Mouse (Mus musculus) kidney, embryonic 14.5 days (tissue): ENCODE data around the gene Npw. TPM values are rescaled to one million over a fixed set of nuclear protein-coding genes. Genes with fewer than 3 reads are reported as not detected.
A peak's percentile ranks its signal among the peaks of the same experiment; 100 is the strongest.

Experiments used
- ATAC-seq: fragments of 200-750 bp; cut with Nextera tagmentation; 2 replicates; pipeline ENCODE4 v1.8.0; 2017; ENCODE audit warnings: moderate number of reproducible peaks, mild to moderate bottlenecking, moderate TSS enrichment, moderate library complexity; ENCODE audit not compliant: low FRiP score, low TSS enrichment
- H3K27ac ChIP-seq: fragments of 300-500 bp; sonication (generic); 2 replicates; pipeline ENCODE4 v1.5.1; 2014; ENCODE audit warnings: low read depth, mild to moderate bottlenecking, low read length, moderate library complexity, mixed read lengths
- H3K27me3 ChIP-seq: fragments of 300-500 bp; sonication (generic); 2 replicates; pipeline ENCODE4 v1.6.1; 2014; ENCODE audit warnings: mild to moderate bottlenecking, low read length; ENCODE audit not compliant: control insufficient read depth, insufficient read depth
- H3K36me3 ChIP-seq: fragments of 300-500 bp; sonication (generic); 2 replicates; pipeline ENCODE4 v1.6.1; 2014; ENCODE audit warnings: low read length, mixed read lengths; ENCODE audit not compliant: control insufficient read depth, insufficient read depth
- H3K4me1 ChIP-seq: fragments of 300-500 bp; sonication (generic); 2 replicates; pipeline ENCODE4 v1.6.1; 2014; ENCODE audit warnings: low read length, mixed read lengths; ENCODE audit not compliant: control insufficient read depth, insufficient read depth
- H3K4me2 ChIP-seq: fragments of 300-500 bp; sonication (generic); replicated peaks from 2 replicates; pipeline ENCODE4 v1.6.1; 2014; ENCODE audit warnings: low read depth, mild to moderate bottlenecking, low read length
- H3K4me3 ChIP-seq: fragments of 300-500 bp; sonication (generic); 2 replicates; pipeline ENCODE4 v1.5.1; 2014; ENCODE audit warnings: mild to moderate bottlenecking, low read length
- H3K9ac ChIP-seq: fragments of 300-500 bp; sonication (generic); 2 replicates; pipeline ENCODE4 v1.6.1; 2014; ENCODE audit warnings: low read depth, mild to moderate bottlenecking, low read length, moderate library complexity
- H3K9me3 ChIP-seq: fragments of 300-500 bp; sonication (generic); 2 replicates; pipeline ENCODE4 v1.6.1; 2016; ENCODE audit warnings: low read length; ENCODE audit not compliant: control insufficient read depth
- WGBS: fragments of 180-500 bp; shearing (Covaris S2); extraction: QIAGEN DNeasy Blood & Tissue Kit; methylation state at CpG from one replicate; pipeline ENCODE4 v1.1.7; 2014; 5-methylcytosine and 5-hydroxymethylcytosine counted together
- polyA plus RNA-seq: library from polyadenylated mRNA; unstranded; fragments of >200 nt; fragmentation: Nextera tagmentation; extraction: Ambion mirVana; gene quantifications from 2 replicates; pipeline ENCODE4 v1.2.1, GENCODE M21; 2014

Gene Npw
- polyA plus RNA-seq, 1 experiment from 2014 or later: not detected

- WGBS: under 1% methylated on average over 57 of the region's 76 CpGs
- Histone ChIP-seq H3K36me3 (peaks cover 30% of the 10 kb centered on the region), H3K27ac (peak within 1 kb of the TSS; percentile 86), H3K9me3 (no peaks in the 10 kb centered on the region), H3K4me2 (peak within 1 kb of the TSS; percentile 80), H3K9ac (peak within 1 kb of the TSS; percentile 87), H3K4me3 (peak within 1 kb of the TSS; percentile 88), H3K27me3 (peaks cover 1% of the 10 kb centered on the region; the same call in 1 of the 2 replicates), H3K4me1 (peaks cover 11% of the 10 kb centered on the region)
- ATAC-seq: peak; percentile 89
Observed at GRCm38 (mm10) chr17:24696011-24696697, 37.9 kb upstream of the Npw start, which contains the start of the genes Gfer and Noxo1. Gene Gfer (minus strand): TSS chr17:24696156. Gene Noxo1 (plus strand): TSS chr17:24696234.

GRCm38 (mm10) chr17:24695326-24696010 is 37.2 kb upstream of the Npw start:
- WGBS: 5% methylated on average over 44 of the region's 51 CpGs
- Histone ChIP-seq H3K4me1 (peaks cover 11% of the 10 kb centered on the region), H3K36me3 (peaks cover 23% of the 10 kb centered on the region), H3K27me3 (peaks cover 8% of the 10 kb centered on the region; the same call in 1 of the 2 replicates), H3K27ac (peak overlapping the region; percentile 86), H3K4me2 (peak overlapping the region; percentile 80), H3K9ac (peak overlapping the region; percentile 87), H3K9me3 (no peaks in the 10 kb centered on the region), H3K4me3 (peak overlapping the region; percentile 88)
- ATAC-seq: peak; percentile 43

- Histone ChIP-seq H3K9me3 (no peaks in the 10 kb centered on the region), H3K36me3 (peaks cover 10% of the 10 kb centered on the region; the same call in 1 of the 2 replicates), H3K4me1 (peaks cover 23% of the 10 kb centered on the region), H3K27me3 (peaks cover 39% of the 10 kb centered on the region), H3K4me2 (no peak overlapping the region), H3K4me3 (no peak overlapping the region), H3K9ac (no peak overlapping the region), H3K27ac (no peak overlapping the region)
- ATAC-seq: no peak
- 93% methylated on average over 5 of the region's 5 CpGs for WGBS
Observed at GRCm38 (mm10) chr17:24692385-24692784, 34.1 kb upstream of the Npw start.

GRCm38 (mm10) chr17:24689251-24690081 is 31.2 kb upstream of the Npw start, which contains the start of gene Syngr3:
Gene Syngr3 (minus strand): TSS chr17:24689955.
- peaks cover 42% of the 10 kb centered on the region for H3K27me3 ChIP-seq

GRCm38 (mm10) chr17:24687599-24687998 is 29.3 kb upstream of the Npw start:
- 18% methylated on average over 23 of the region's 23 CpGs for WGBS
- Histone ChIP-seq H3K9me3 (no peaks in the 10 kb centered on the region), H3K36me3 (peaks cover 2% of the 10 kb centered on the region; the same call in 1 of the 2 replicates), H3K4me1 (peaks cover 15% of the 10 kb centered on the region; the same call in 1 of the 2 replicates), H3K4me3 (peak overlapping the region; percentile 37), H3K27me3 (peaks cover 42% of the 10 kb centered on the region), H3K9ac (peak overlapping the region; percentile 34), H3K27ac (no peak overlapping the region), H3K4me2 (peak overlapping the region; percentile 57)
- ATAC-seq: no peak

More at GRCm38 (mm10) chr17:24689251-24690081, 31.2 kb upstream of the Npw start, which contains the start of gene Syngr3:
- H3K9ac ChIP-seq: peak within 1 kb of the TSS; percentile 49
- no peak for ATAC-seq
- H3K9me3 ChIP-seq: no peaks in the 10 kb centered on the region
- H3K4me2 ChIP-seq: peak within 1 kb of the TSS; percentile 66
- peaks cover 15% of the 10 kb centered on the region; the same call in 1 of the 2 replicates for H3K4me1 ChIP-seq
- H3K36me3 ChIP-seq: peaks cover 10% of the 10 kb centered on the region; the same call in 1 of the 2 replicates
- WGBS: under 1% methylated on average over 52 of the region's 55 CpGs
- H3K27ac ChIP-seq: no peak within 1 kb of the TSS
- H3K4me3 ChIP-seq: peak within 1 kb of the TSS; percentile 58

- H3K27ac ChIP-seq: no peak overlapping the region
- peaks cover 15% of the 10 kb centered on the region; the same call in 1 of the 2 replicates for H3K4me1 ChIP-seq
- peak overlapping the region; percentile 37 for H3K4me3 ChIP-seq
- peaks cover 42% of the 10 kb centered on the region for H3K27me3 ChIP-seq
- peaks cover 1% of the 10 kb centered on the region; the same call in 1 of the 2 replicates for H3K36me3 ChIP-seq
- 0 out of 2 replicates have a peak, but pooled peaks have one; percentile 28 for ATAC-seq
- no peaks in the 10 kb centered on the region for H3K9me3 ChIP-seq
- H3K4me2 ChIP-seq: peak overlapping the region; percentile 57
- peak overlapping the region; percentile 34 for H3K9ac ChIP-seq
- whole genome bisulfite sequencing: under 1% methylated on average over 24 of the region's 25 CpGs
Observed at GRCm38 (mm10) chr17:24687146-24687595, 28.9 kb upstream of the Npw start.

GRCm38 (mm10) chr17:24686514-24686913 is 28.3 kb upstream of the Npw start:
- Histone ChIP-seq H3K4me1 (peaks cover 15% of the 10 kb centered on the region; the same call in 1 of the 2 replicates), H3K27me3 (peaks cover 42% of the 10 kb centered on the region), H3K4me2 (0 out of 2 replicates have a peak overlapping the region, but pooled peaks have one; percentile 22), H3K4me3 (peak overlapping the region; percentile 12; the same call in 1 of the 2 replicates), H3K9me3 (no peaks in the 10 kb centered on the region), H3K9ac (no peak overlapping the region), H3K27ac (no peak overlapping the region), H3K36me3 (peaks cover 8% of the 10 kb centered on the region; the same call in 1 of the 2 replicates)
- 27% methylated on average over 16 of the region's 16 CpGs for WGBS
- no peak for ATAC-seq

- no peak overlapping the region for H3K4me3 ChIP-seq
- H3K4me2 ChIP-seq: no peak overlapping the region
- peaks cover 58% of the 10 kb centered on the region for H3K36me3 ChIP-seq
- H3K4me1 ChIP-seq: no peaks in the 10 kb centered on the region
- peak; percentile 46; the same call in 1 of the 2 replicates for ATAC-seq
- H3K27me3 ChIP-seq: no peaks in the 10 kb centered on the region
- 85% methylated on average over 24 of the region's 24 CpGs for WGBS
- no peak overlapping the region for H3K9ac ChIP-seq
- no peak overlapping the region for H3K27ac ChIP-seq
- H3K9me3 ChIP-seq: no peaks in the 10 kb centered on the region
Observed at GRCm38 (mm10) chr17:24677500-24678080, 19.3 kb upstream of the Npw start.
